Mouse (Mus musculus) embryonic facial prominence, embryonic 13.5 days (tissue): Measurements from ENCODE around the gene Tmem189. TPM values are rescaled to one million over a fixed set of nuclear protein-coding genes. Genes with fewer than 3 reads are reported as not detected.

Experiments
- ATAC-seq: fragments of 200-750 bp; cut with Nextera tagmentation; 2 replicates; pipeline ENCODE4 v1.8.0; 2017; ENCODE audit warnings: low read depth; ENCODE audit not compliant: insufficient number of reproducible peaks, insufficient read depth, low FRiP score, low TSS enrichment
- H3K27ac ChIP-seq: fragments of 300-500 bp; sonication (generic); 2 replicates; pipeline ENCODE4 v1.5.1; 2015; ENCODE audit warnings: moderate library complexity, mild to moderate bottlenecking, inconsistent platforms
- H3K27me3 ChIP-seq: fragments of 300-500 bp; sonication (generic); 2 replicates; pipeline ENCODE4 v1.6.1; 2015; ENCODE audit warnings: mild to moderate bottlenecking, inconsistent platforms
- H3K36me3 ChIP-seq: fragments of 300-500 bp; sonication (generic); 2 replicates; pipeline ENCODE4 v1.6.1; 2015; ENCODE audit warnings: mild to moderate bottlenecking, inconsistent platforms
- H3K4me1 ChIP-seq: fragments of 300-500 bp; sonication (generic); 2 replicates; pipeline ENCODE4 v1.6.1; 2015; ENCODE audit warnings: inconsistent platforms
- H3K4me2 ChIP-seq: fragments of 300-500 bp; sonication (generic); 2 replicates; pipeline ENCODE4 v1.6.1; 2015; ENCODE audit warnings: moderate library complexity, mild to moderate bottlenecking, inconsistent platforms
- H3K4me3 ChIP-seq: fragments of 300-500 bp; sonication (generic); 2 replicates; pipeline ENCODE4 v1.5.1; 2015; ENCODE audit warnings: mild to moderate bottlenecking, inconsistent platforms
- H3K9ac ChIP-seq: fragments of 300-500 bp; sonication (generic); 2 replicates; pipeline ENCODE4 v1.6.1; 2015; ENCODE audit warnings: mild to moderate bottlenecking, inconsistent platforms
- H3K9me3 ChIP-seq: fragments of 300-500 bp; sonication (generic); 2 replicates; pipeline ENCODE4 v1.6.1; 2016; ENCODE audit warnings: inconsistent platforms
- WGBS: fragments of 180-500 bp; shearing (Covaris S2); methylation state at CpG from one replicate; pipeline ENCODE4 v1.1.7; 2015; ENCODE audit warnings: mixed read lengths; 5-methylcytosine and 5-hydroxymethylcytosine counted together
- microRNA-seq: library from miRNA; unstranded; fragments of <30 nt; microRNA quantifications from one replicate; pipeline ENCODE4, GENCODE M21; 2016
- polyA plus RNA-seq: library from polyadenylated mRNA; unstranded; fragments of >200 nt; fragmentation: Nextera tagmentation; extraction: Ambion mirVana; gene quantifications from 2 replicates; pipeline ENCODE4 v1.2.1, GENCODE M21; 2015

The Tmem189 gene
- polyA plus RNA-seq, 1 experiment from 2014 or later = 39.3 TPM

DNA sequence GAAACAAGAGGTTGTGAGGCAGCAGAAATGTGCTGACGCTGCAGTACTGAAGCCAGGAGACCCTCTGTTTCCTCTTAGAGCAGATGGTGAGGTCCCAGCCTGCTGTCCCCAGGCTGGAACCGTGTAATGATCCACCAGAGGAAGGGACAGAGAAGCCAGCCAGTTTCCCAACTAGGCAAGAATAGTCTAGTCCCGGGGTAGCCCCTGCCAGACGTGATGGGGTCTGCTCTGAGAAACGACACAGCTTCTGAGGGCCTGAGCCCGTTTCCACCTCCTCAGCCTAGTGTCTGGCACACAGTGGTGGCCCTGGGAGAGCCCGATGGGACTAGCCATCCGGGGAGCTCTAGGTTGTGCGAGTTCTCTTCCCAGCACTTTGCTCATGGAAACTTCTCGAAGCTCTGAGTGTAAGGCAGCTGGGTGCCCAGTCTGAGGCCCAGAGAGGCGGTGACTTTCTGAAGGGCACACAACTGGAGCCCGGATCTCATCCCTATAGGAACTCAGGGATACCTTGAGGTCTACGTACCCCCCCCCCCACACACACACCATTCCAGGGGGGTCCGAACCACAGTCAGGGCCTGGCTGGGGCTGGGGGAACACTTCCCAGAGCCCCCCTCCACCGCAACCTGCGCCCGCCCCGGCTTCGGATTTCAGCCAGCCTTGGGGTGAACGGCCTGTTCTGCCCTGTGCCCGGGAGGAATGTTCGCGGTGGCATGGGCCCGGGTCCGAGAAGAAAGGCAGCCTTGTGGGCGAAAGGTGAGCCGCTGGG, 92.7 kb downstream of the Tmem189 start:
- H3K4me1 ChIP-seq = peaks cover 82% of the 10 kb centered on the region
- 16% methylated on average over 27 of the region's 27 CpGs for WGBS
- no peaks in the 10 kb centered on the region for H3K27me3 ChIP-seq
- H3K4me3 ChIP-seq = peak overlapping the region; percentile 27
- H3K36me3 ChIP-seq = no peaks in the 10 kb centered on the region
- H3K4me2 ChIP-seq = peak overlapping the region; percentile 54
- peak overlapping the region; percentile 99 for H3K27ac ChIP-seq
- ATAC-seq = no peak; the same call in none of the 2 replicates
- peak overlapping the region; percentile 61 for H3K9ac ChIP-seq
- no peaks in the 10 kb centered on the region for H3K9me3 ChIP-seq

DNA sequence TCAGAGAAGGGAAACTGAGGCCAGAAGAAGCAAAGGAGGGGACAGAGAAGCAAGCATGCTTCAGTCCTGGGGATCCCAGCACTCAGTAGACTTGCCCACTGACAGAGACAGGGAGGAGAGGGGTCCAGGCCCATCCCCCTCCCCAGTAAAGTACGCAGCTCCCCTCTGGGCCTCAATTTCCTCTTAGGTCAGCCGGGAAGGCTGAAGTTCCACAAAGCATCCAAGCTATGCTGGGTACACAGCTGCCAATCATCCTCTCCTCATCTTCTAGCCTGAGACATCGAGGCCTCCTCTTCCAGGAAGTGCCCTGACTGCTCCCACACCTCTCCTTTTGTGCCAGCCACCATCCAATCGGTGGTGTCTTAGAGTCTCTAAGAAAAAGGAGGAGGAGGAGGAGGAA, 93.4 kb downstream of the Tmem189 start:
- Histone ChIP-seq H3K4me1 (peaks cover 80% of the 10 kb centered on the region), H3K27ac (peak overlapping the region; percentile 99), H3K9ac (0 out of 2 replicates have a peak overlapping the region, but pooled peaks have one; percentile 52), H3K9me3 (no peaks in the 10 kb centered on the region), H3K27me3 (no peaks in the 10 kb centered on the region), H3K4me2 (peak overlapping the region; percentile 39), H3K36me3 (no peaks in the 10 kb centered on the region), H3K4me3 (no peak overlapping the region)
- WGBS = 12% methylated on average over 4 of the region's 4 CpGs
- ATAC-seq = no peak

DNA sequence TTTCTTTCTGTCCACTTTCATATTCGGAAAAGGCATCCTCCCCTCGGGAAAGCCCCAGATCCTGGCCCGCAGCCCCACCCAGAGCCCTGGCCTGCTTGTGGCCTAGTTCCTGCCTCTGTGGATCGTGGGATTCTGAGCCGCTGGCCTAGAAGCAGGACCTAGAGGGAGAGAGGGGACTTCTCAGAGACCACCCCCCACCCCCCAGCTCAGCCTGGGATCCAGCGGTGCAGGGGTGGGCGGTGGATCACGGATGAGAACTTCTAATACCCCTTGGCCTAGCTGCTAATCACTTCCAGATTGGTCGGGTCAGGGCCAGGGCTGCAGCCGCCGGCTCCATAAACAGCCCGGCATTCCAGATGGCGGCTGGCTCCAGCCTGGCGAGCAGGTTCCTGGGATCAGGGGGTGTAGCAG, 93.9 kb downstream of the Tmem189 start:
- no peak for ATAC-seq
- peak overlapping the region; percentile 39 for H3K4me2 ChIP-seq
- H3K9me3 ChIP-seq = no peaks in the 10 kb centered on the region
- H3K27ac ChIP-seq = peak overlapping the region; percentile 99
- H3K36me3 ChIP-seq = no peaks in the 10 kb centered on the region
- WGBS = 18% methylated on average over 14 of the region's 14 CpGs
- peak overlapping the region; percentile 52; the same call in 1 of the 2 replicates for H3K9ac ChIP-seq
- peaks cover 75% of the 10 kb centered on the region for H3K4me1 ChIP-seq
- H3K27me3 ChIP-seq = no peaks in the 10 kb centered on the region
- no peak overlapping the region for H3K4me3 ChIP-seq

DNA sequence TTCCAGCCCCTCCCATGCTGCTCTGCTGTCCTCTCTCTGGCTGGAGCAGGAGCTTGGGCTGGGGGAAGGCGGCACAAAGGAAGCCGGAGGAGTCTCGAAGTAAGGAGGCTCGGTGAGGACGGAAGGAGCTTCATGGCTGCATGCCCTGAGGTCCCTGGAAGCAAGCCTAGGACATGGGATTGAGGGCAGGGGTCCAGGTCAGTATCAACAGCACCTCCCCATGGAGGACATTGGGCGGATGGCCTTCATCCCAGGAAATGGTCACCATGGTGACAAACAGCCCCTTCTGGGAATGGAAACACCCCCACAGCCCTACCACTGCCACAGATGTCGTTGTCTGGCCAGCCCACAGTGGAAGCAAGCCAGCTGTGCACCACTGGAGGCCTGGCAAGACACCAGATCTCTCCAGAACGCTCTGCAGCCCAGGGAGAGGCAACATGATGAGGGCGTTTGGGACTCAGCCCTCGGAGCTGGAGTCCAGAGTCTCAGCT, 95.1 kb downstream of the Tmem189 start:
- no peaks in the 10 kb centered on the region for H3K27me3 ChIP-seq
- H3K9me3 ChIP-seq = no peaks in the 10 kb centered on the region
- H3K4me1 ChIP-seq = peaks cover 67% of the 10 kb centered on the region
- WGBS = 22% methylated on average over 10 of the region's 10 CpGs
- 0 out of 2 replicates have a peak overlapping the region, but pooled peaks have one; percentile 36 for H3K9ac ChIP-seq
- H3K4me2 ChIP-seq = peak overlapping the region; percentile 37
- H3K27ac ChIP-seq = peak overlapping the region; percentile 99
- H3K4me3 ChIP-seq = no peak overlapping the region
- no peaks in the 10 kb centered on the region for H3K36me3 ChIP-seq
- no peak for ATAC-seq

- H3K27ac ChIP-seq = peak overlapping the region; percentile 99
- ATAC-seq = no peak
- H3K36me3 ChIP-seq = no peaks in the 10 kb centered on the region
- 66% methylated on average over 4 of the region's 4 CpGs for WGBS
- peak overlapping the region; percentile 37 for H3K4me2 ChIP-seq
- H3K9me3 ChIP-seq = no peaks in the 10 kb centered on the region
- H3K4me1 ChIP-seq = peaks cover 67% of the 10 kb centered on the region
- no peak overlapping the region for H3K4me3 ChIP-seq
- H3K9ac ChIP-seq = 0 out of 2 replicates have a peak overlapping the region, but pooled peaks have one; percentile 36
- H3K27me3 ChIP-seq = no peaks in the 10 kb centered on the region
Observed at GRCm38 (mm10) chr2:167593551-167594250, 95.9 kb downstream of the Tmem189 start.

Small RNA genes lying within 50 kb of the gene (microRNA-seq; reads per million reads assigned to microRNA genes)
- not detected for gene Gm22355

Other genes starting within 250 kb of the Tmem189 start
- 88.4 and 91.9 TPM in 2 replicates for gene Rnf114, start 197.2 kb downstream of the Tmem189 start, polyA plus RNA-seq
- 15.4 TPM in 2 replicates for gene Spata2, start 196.9 kb downstream of the Tmem189 start, polyA plus RNA-seq
- gene Snai1, start 151.6 kb downstream of the Tmem189 start, polyA plus RNA-seq = 113 and 129 TPM in 2 replicates
- gene Ube2v1, start 57.7 kb downstream of the Tmem189 start, polyA plus RNA-seq = 243 and 262 TPM in 2 replicates
- 9.4 and 13.4 TPM in 2 replicates for gene Gm20431, start 28.3 kb downstream of the Tmem189 start, polyA plus RNA-seq
- gene Cebpb, start 907 bp downstream of the Tmem189 start, polyA plus RNA-seq = 2.3 and 10.1 TPM in 2 replicates
- gene Ptpn1, start 242.2 kb upstream of the Tmem189 start, polyA plus RNA-seq = 54.1 and 66.3 TPM in 2 replicates